Mouse (Mus musculus) left cerebral cortex, adult 8-10 months (tissue): ENCODE measurements around the gene Btnl9. TPM values are rescaled to one million over a fixed set of nuclear protein-coding genes. Genes with fewer than 3 reads are reported as not detected.
"Not testable (repeated sequence)": the region's sequence is repeated elsewhere in the genome, so short reads cannot be mapped to it uniquely, and the experiment has no call there.

Source experiments
- DNase-seq, 2 experiments: peaks; one replicate each; pipeline ENCODE4 v3.0.0; 2022; ENCODE audit warnings: low spot score in 2 of 2
- total RNA-seq, 4 experiments: library from RNA; stranded (reverse); gene quantifications; 2 replicates each; pipeline ENCODE4 v1.2.4; 2022

Btnl9 gene
- under 1 TPM in 1 of 4 experiments, not detected in 3; 0.09 TPM for total RNA-seq

DNA sequence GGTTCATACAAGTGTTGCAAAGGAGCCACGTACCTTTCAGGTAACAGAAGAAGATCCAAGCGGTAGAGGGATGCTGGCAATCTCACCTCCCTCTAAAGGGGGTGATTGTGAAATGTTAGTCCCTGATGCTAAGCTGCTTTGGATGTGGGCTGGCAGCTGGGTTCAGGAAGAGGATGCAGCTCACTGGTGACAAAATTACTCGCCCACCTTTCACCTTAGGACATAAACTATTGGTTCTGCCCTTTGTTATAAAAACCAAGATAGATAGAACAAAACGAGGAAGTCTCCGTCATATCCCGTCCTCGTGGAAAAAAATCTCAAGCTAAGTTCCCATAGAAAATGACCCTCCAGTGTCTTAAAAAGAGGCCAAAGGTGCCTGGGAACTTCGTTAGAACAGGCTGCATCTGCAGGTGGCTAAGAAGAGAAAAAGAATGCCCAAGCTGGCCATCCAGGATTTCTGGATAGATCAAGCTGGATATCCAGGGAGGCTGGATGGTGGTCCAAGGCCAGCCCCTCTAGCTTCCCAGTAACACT, at the start of gene Btnl9:
TSS of gene Btnl9 (minus strand) at position 205 of the 534 bp plus-strand sequence.
- no peak for DNase-seq

DNA sequence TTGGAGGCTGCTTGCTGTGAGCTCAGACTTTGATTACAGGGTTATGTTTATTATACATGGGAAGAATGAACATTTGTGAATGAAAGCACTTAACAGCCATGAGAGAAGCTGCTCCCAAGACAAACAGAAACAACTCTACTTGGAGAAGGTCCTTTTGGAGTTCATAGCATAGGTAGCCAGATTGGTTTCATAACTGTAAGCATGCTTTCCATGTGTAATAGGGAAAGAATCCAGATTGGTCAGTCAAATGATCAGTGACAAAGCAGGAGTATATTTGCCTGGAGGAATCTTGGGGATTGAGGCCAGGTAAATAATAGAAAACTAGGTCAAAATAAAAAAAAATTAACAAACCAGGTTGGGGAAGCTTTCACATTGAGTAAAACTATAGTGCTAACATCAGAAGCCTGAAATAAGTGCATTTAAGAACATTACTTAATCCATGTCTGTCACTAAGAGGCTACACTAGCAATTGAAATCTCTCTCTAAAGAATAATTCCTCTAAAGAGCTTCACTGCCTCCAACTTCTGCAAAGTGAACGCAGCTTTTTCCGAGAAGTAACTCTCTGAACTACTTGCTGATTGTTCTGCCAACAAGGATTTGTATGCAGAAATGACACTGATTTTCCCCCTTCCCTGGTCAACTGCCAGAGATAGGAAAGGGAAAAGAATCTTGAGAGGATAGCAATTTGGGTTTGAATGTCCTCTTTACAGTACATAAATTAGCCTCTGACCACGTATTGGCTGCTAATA, 48.7 kb upstream of the Btnl9 start:
- DNase-seq, result no peak

DNA sequence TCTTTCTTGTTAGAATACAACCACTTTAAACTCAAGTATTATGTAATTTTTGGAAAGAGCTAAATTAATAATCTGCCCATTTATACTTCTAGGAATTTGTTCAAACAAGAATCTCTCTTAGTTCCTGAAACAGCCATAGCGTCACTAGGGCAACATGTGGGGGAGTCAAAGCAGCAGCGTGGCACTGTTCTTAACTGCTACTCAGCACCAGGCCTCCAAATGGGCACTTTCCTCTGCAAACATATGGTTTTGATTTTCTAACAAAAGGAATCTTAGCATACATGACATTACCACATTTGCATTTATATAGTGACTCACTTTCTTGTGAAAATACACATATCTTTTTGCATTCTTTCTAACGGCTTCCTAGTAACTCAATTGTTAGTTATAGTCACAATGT, 45.8 kb upstream of the Btnl9 start:
- no peak for DNase-seq

DNA sequence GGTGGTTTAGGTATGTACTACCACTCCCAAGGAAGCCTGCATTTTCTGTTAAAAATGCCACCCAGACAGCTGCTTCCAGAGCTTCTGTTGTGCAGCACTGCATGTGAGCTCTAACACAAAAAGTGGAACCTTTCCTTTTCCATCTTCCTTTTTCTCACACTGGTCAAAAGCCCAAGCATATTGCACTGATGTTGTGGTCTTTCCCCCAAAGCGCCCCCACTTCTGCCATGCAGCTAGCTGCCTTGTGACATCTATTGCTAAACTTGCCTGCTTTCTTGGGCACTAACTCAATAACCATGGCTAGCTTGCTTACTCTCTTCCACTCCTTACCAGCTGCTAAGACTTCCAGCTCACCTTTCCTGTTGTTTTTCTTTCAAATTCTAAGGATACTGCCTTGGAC, 37.5 kb upstream of the Btnl9 start:
- no peak for DNase-seq

DNA sequence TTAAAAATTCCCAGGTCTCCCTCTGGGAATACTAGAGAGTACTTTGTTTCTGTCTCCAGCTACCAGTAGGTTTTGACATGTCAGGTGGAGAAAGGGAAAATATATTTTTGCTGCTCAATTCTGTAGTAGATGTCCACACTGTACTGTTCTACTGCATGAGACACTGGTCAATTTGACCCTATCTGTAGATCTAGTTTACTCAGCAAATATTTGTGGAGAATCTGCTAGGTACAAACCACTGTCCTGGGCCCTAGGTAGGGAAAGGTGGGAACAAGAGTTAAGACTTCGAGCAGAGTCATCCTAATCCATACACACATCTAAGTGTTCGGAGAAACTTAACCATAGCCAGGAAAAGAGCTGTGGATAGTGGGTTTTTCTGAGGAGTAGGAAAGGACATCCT, 32.3 kb upstream of the Btnl9 start:
- no peak for DNase-seq

DNA sequence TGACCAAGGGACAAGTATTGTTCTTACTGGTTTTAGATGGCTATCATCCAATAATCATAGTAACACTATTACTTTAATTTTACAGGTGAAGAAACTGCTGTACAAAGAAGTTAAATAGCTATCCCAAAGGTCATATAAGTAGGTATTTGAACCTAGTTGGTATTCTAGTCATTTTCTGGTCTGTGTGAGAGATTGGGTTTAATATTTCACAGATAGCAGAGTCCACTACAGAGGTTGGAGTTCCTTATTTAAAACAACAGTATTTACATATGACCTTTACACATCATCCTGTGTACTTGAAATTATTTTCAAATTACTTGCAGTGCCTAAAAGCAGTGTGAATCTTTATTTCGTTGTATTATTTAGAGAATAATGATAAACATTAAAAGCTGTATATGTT, 26.5 kb upstream of the Btnl9 start:
- DNase-seq, result no peak

DNA sequence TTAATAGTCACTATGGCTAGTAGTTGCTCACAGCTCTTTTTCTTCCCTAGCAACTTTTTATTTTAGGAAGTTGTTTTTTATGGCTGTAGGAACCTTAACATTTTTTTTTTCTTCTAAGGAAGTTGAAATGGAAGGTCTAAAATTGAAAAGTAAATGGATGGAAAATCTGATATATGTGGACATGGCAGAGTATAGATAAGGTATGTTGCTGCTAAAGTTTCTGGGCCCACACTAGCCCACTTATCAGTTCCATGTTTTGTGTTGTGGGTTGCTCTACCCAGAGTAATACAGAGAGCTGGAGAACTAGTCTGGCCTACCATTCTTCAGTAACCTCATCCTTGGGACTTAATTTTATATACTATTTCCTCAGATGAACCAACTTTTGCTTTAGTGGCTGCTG, 25.6 kb upstream of the Btnl9 start:
- no peak for DNase-seq

DNA sequence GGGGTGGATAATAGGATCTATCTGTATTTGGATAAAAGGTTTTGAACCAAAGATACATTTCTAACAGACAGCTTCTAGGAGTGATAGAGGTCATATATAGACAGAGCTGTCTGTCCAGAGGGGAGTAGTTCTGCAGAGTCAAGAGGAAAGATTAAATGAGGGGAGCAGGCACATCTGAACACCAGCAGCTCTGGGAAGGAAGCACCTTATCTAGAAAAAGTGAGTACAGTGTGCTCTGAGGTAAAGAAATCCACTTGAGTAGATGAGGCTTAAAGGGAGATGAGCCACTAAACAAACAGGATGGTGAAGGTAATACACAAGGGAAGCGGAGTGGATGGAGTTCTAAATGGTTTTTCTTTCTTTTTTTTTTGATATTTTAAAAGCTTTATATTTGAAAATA, 20.5 kb upstream of the Btnl9 start:
- DNase-seq, result no peak

DNA sequence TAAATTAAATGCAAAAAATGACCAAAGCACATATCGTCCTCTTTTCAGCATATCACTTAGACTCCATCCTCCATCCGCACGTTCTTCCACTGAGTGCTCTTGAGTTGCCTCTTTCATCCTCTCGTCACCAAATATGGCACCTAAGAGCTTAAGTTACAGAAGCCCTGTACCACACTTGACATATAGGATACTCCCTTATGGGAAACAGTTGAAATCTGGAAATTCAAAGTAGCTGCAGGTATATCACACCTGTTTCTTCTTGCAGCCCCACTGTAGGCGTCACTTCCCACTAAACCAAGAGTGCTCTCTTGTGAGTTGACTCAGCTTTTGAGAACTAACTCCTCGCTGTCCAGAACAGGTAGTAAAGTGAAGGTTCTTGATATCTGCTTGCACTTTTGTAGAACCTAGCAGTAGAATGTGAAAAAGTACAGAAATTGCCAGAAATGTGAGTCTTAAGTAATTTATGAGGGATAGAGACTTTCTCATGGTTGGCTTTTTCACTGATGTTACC, 18.2 kb upstream of the Btnl9 start:
- DNase-seq, result no peak

DNA sequence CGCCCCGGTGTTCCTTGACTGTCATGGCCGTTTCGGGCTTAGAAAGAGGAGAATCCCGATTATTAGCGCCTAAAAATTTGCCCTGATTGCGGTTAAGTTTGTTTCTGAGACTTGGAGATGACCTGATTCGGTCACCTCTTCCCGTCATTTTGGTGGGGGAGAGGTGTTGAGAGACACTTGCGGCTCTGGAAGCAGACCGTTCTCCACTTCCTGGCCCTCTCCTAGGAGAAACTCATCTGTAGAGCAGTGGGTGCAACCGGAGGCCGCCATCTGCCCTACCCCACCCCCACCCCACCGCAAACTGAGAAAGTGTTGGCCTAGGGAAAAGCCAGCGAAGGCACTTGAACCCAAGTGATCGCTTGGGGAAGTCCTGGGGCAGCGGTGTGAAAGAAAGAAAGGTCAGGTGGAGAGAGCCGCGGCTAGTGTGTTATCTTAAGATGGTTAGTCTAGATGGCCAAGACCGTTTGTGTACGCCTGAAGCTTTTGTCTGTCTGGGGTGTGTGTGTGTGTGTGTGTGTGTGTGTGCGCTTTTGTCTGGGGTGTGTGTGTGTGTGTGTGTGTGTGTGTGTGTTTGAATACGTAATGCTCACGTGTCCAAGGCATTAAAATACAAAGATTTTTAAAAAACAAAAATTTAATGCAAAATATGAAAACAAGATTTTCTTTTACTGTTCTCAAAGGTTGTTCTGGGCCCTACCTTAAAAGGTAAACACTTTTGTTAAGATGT, 17.0 kb upstream of the Btnl9 start:
- DNase-seq, result no peak

DNA sequence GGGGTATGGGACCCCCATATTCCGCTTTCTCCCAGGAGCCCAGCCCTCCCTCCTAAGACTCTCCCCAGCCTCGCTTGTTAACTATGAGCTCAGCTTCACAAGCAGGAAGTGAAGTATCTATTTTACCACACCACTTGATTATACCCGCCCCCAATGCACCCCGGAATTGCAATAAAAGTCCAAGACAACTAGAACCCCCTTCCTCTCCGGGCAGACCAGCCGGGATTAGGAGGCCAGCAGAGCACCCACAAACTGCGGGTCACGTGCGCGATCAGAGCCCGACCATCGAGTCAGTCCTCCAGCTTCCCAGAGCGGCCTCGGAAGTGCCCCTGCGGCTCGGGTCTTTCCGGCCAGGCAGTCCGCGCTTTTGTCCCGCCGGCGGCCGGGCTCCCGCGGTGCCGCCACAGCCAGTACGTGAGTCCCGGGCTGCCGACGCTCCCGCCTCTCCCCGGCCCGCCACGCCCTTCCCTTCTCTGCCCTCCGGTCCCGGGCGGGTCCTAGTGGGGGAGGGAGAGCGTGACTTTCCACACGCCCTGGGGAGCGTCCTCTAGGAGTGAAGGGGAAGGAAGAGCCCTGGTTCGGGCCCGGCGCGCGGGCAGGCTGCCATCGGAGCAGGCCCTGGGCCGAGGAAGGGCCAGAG, 16.3 kb upstream of the Btnl9 start, which contains the start of gene Zfp62:
TSS of gene Zfp62 (plus strand) at position 164 of the 640 bp plus-strand sequence.
- DNase-seq, result peak; percentile 90

DNA sequence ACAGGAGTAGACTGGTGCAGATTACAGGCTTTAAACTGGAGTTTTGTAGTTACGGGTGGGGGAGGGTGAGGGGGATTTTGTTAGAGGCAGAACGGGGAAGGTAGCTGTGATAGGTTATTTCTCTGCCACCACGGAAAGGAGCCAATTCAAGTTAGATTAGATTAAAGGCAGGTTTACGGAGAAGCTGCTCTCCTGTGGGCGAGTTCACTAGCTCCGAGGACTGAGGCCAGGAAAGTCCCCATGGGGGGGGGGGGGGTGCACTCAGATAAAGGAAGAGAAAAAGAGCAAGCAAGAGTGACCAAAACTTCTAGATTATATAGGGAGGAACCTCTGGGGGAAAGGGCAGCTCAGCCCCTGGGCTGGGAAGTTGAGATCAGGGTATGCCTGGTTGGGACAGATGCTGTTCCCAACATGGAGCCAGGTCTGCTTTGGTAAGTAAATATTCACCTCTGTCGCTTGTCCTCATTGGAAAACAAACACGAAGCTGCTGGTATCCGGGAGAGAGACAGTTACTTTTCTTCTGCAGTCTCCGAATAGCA, 15.6 kb upstream of the Btnl9 start:
- no peak for DNase-seq

DNA sequence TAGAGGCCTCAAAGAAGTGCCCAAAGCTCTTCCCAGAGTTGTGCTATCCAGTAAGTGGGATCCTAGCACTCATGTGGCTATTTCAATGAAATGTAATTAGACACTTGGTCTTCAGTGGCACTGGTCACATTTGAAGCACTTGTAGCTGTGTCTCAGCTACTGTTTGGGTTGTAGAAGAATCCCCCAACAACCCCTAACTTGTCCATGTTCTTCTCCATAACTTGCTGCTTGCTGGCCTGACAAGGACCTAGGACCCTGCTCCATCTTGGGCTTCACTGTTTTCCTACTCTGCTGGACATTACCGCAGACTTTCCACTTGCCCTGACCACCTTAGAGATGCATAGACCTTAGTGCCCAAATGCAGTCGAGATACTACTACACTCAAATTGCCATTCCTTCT, 15.1 kb upstream of the Btnl9 start:
- no peak for DNase-seq

DNA sequence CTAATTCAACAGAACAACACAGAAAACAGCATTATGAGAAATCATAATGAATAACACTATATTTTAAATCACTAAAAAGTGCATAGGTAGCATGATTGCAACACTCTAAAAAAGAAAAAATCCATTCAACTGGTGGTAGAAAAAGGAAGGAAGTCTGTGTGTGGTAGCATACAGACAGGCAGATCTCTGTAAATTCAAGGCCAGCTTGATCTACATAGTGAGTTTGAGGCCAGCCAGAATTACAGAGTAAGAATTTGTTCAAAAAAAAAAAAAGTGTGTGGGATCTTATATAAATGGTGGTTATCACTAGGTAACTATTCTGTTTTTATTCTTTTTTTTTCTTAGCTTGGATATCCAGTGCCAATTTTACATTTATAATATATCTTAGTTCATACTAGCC, 14.2 kb upstream of the Btnl9 start:
- DNase-seq, result no peak

DNA sequence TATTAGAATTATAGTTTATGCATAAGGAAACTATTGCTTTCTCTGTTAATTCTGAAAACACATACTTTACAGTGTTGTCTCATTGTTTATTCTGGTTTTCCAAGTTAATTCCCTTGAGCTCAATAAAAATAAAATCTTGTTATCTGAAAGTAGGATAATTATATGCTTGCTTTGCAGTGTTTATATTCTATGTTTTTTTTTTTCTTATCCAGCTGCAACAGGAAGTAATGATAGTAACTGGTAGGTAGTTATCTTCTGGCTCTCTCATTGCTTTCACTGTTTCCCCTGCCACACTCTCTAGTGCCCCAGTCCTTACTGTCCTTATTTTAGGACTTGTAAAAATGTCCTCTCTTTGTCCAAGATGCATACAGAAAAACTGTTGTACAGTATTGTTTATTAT, 13.7 kb upstream of the Btnl9 start:
- no peak for DNase-seq

DNA sequence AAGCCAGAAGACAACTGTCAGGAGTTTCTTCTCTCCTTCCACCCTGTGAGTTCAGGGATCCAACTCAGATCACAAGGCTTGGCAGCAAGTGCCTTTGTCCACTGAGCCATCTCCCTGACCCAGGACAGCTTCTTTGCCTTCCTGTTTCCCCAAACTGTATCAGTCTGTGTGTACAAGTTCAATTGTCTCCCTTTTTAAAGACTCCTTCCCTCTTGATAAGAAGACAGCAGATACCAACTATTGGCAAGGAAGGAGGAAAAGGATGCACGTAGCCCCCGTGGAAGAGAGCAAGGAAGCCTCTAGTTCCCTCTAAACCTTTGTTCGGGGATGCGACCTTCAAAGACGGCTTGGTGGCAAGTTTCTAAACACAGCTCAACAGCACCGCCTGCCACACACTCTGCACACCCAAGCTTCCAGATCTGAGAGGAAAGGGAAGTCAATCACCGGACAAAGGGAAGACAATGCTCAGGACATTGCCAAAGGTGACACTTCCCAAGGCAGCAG, 8.9 kb upstream of the Btnl9 start:
- DNase-seq, result no peak

DNA sequence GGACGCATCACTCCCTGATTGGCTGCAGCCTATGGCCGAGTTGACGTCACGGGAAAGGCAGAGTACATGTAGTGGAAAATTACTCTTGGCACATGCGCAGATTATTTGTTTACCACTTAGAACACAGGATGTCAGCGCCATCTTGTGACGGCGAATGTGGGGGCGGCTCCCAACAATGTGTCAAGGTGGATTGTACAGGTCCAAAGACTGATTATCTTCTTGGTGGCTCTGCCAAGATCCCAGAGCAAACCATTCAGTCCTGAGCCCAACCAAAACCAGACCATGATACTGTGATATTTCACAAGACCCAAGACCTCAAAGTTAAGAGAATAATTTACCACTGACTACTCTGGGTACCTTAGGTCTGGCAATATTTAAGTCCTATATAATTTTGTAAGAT, 7.8 kb upstream of the Btnl9 start:
- DNase-seq, result not testable (repeated sequence)

DNA sequence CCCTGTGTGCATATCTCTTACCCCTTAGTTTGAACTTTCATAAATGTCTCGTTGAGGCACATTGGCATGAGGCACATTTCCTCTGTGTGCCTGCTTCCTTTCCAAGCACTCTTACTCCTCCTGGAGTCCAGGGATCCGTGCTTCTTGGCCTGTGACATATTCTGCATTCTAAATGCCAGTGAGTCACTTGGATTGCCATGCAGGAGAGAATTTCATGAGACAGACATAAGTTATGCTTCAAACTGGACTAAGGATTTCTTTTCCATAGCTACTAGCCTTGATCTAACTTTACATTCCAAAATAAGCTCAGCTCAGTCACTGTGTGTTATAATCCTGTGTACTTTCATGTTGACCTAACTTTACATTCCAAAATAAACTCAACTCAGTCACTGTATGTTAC, 4.1 kb upstream of the Btnl9 start:
- no peak for DNase-seq

DNA sequence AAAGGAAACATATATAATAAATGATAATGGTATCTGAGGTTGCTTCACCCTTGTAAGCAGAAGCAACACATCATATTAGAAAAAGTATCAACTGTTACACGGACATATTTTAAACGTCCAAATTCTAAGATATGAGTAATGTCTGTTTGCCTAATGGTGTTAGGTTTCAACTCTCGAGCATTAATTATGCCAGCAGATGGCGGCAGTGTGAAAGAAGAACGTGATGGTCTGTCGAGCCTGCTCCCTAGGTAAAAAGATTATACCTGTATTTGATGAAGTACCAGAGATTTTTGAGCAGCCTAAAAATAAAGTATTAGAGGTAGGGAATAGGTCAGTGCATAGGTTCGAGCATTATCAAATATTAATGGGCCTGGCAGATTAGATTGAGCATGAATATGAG, 2.8 kb upstream of the Btnl9 start:
- DNase-seq, result no peak

DNA sequence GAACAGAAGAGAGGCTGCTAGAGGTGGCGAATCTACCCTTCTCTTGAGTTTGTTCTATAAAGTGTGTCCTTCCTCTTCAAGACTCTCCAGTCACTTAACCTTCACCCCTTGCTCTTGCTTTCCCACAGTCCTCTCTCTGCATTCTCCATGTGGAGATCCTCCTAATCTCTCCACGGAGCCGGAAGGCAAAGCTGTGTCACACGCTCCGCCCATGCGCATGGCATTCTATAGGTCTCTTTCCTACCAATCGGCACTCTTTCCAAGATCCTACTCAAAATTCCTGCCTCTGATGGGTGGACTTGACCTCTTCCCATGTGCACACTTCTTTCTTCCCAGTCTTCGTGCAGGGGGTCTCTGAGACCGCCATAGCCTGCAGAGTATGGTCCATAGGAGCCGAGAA, 742 bp upstream of the Btnl9 start:
- DNase-seq, result no peak

DNA sequence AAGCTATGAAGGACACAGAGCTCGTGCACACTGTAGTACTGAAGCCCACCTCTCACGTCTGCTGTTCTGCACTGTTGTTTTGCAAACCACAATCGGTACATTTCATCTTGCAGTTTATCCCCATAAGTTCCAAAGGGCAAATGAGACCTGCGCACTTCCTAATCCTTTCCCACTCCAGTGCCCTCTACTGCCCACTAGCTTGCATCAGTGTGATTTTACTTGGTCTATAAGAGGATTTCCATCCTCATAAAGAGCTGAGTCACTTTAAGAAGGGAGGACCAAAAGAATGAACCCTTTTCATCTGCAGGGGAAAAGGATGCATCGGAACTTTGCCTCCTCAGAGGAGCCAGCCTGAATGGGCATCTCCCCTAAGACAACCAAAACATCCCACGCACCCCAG, 507 bp downstream of the Btnl9 start:
- DNase-seq, result no peak

DNA sequence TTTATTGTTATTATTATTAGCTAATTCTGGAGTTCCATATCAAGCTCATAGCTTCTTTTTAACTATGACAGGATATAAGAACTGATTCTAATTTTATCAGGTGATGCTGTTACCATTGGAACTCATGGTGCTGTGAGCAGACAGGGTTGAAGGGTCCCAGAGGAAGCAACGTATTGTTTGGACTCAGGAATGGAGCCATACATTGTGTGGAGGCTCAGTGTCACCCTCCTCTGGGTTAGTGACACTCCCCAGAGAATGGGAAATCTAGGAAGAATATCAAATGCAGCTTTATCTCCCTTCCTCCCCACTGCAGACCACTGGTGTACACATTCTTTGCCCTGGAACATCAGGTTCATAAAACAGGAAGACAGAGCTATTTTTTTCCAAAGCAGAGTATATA, 3.8 kb downstream of the Btnl9 start:
- DNase-seq, result no peak
